8 mouse cellular contexts compared by ENCODE assay signal in genomic region chr11:59787199-59787781, GRCm38 (mm10). TPM values are rescaled to one million over a fixed set of nuclear protein-coding genes. Genes with fewer than 3 reads are reported as not detected.
A peak's percentile ranks its signal among the peaks of the same experiment; 100 is the strongest.
DNase-seq lines count a peak whose midpoint lies in the region; ATAC-seq lines count a peak whose summit lies in the region.

Gene Pld6, minus strand, starts transcription at chr11:59787645.

- no peaks in the 10 kb centered on the region for H3K9me3 ChIP-seq in heart, embryonic 12.5 days (replicated peaks)
- no peaks in the 10 kb centered on the region for H3K9me3 ChIP-seq in kidney, embryonic 15.5 days (replicated peaks)

- peaks cover 15% of the 10 kb centered on the region for H3K4me1 ChIP-seq in heart, embryonic 12.5 days (replicated peaks)
- peaks cover 13% of the 10 kb centered on the region for H3K4me1 ChIP-seq in kidney, embryonic 15.5 days

- H3K36me3 ChIP-seq in heart, embryonic 12.5 days = peaks cover 13% of the 10 kb centered on the region
- H3K36me3 ChIP-seq in kidney, embryonic 15.5 days = peaks cover 14% of the 10 kb centered on the region

- peak; percentile 90 for ATAC-seq in common myeloid progenitor, adult 5-6 weeks (replicated peaks; ENCODE audit: low read depth, poor library complexity, severe bottlenecking)
- peak; percentile 81 for ATAC-seq in heart, embryonic 12.5 days (ENCODE audit: insufficient number of reproducible peaks, low FRiP score)
- ATAC-seq in kidney, embryonic 15.5 days (replicated peaks; ENCODE audit: low FRiP score) = peak; percentile 87

- peak within 1 kb of the TSS; percentile 54 for H3K4me3 ChIP-seq in heart, embryonic 12.5 days
- H3K4me3 ChIP-seq in kidney, embryonic 15.5 days (replicated peaks) = peak within 1 kb of the TSS; percentile 54

- H3K9ac ChIP-seq in heart, embryonic 12.5 days = peak within 1 kb of the TSS; percentile 72
- peak within 1 kb of the TSS; percentile 47 for H3K9ac ChIP-seq in kidney, embryonic 15.5 days

- H3K4me2 ChIP-seq in heart, embryonic 12.5 days = peak within 1 kb of the TSS; percentile 90
- H3K4me2 ChIP-seq in kidney, embryonic 15.5 days = peak within 1 kb of the TSS; percentile 95

- 0 out of 2 replicates have a peak, but pooled peaks cover 5% of the 10 kb centered on the region for H3K27me3 ChIP-seq in heart, embryonic 12.5 days (replicated peaks)
- H3K27me3 ChIP-seq in kidney, embryonic 15.5 days = 0 out of 2 replicates have a peak, but pooled peaks cover 2% of the 10 kb centered on the region

- WGBS in heart, embryonic 12.5 days = under 1% methylated on average over 51 of the region's 51 CpGs
- WGBS in kidney, embryonic 15.5 days = under 1% methylated on average over 51 of the region's 51 CpGs

- H3K27ac ChIP-seq in heart, embryonic 12.5 days (ENCODE audit: poor library complexity, severe bottlenecking) = no peak within 1 kb of the TSS
- no peak within 1 kb of the TSS for H3K27ac ChIP-seq in kidney, embryonic 15.5 days

- peak; percentile 35 to 47 for DNase-seq in cerebellum, postnatal 4 days (ENCODE audit: low spot score in 2 of 2)
- no peak for DNase-seq in cerebellum, adult 9-11 months
- peak; percentile 87 for DNase-seq in lung, postnatal 10 days
- DNase-seq in ovary, adult 18-20 months (ENCODE audit: low spot score) = peak; percentile 37
- DNase-seq in thymus, postnatal 10 days (ENCODE audit: low spot score in 2 of 2) = peak; percentile 31 to 55

RNA-seq across cellular contexts. Expression of gene Pld6, which starts in this region (rescaled TPM):
- 2.6 and 3.2 TPM in 2 replicates for total RNA-seq in common myeloid progenitor, adult 5-6 weeks (2017)
- polyA plus RNA-seq in heart, embryonic 12.5 days (2016; fragmentation: Nextera tagmentation; extraction: Ambion mirVana) = 3.9 and 4.6 TPM in 2 replicates
- 5.0 and 5.1 TPM in 2 replicates for polyA plus RNA-seq in kidney, embryonic 15.5 days (2015; fragmentation: Nextera tagmentation; extraction: Ambion mirVana)
